Mouse (Mus musculus) kidney, adult 18-20 months (tissue): ENCODE data around the gene Sept9.
"Not testable (repeated sequence)": the region's sequence is repeated elsewhere in the genome, so short reads cannot be mapped to it uniquely, and the experiment has no call there.

ENCODE experiments used
- DNase-seq: peaks from one replicate; pipeline ENCODE4 v3.0.0; 2021

Gene Sept9

GRCm38 (mm10) chr11:117316441-117317331 is 117.2 kb downstream of the Sept9 start:
- no peak for DNase-seq

- DNase-seq, result no peak
Measured at GRCm38 (mm10) chr11:117317429-117318101, 118.1 kb downstream of the Sept9 start.

GRCm38 (mm10) chr11:117318202-117318601 is 118.7 kb downstream of the Sept9 start:
- no peak for DNase-seq

- no peak for DNase-seq
Measured at GRCm38 (mm10) chr11:117318731-117319542, 119.5 kb downstream of the Sept9 start.

GRCm38 (mm10) chr11:117319543-117320335 is 120.3 kb downstream of the Sept9 start:
- DNase-seq, result no peak

- DNase-seq, result no peak
Measured at GRCm38 (mm10) chr11:117320482-117320881, 121.0 kb downstream of the Sept9 start.

GRCm38 (mm10) chr11:117321311-117321971 is 122.0 kb downstream of the Sept9 start:
- no peak for DNase-seq

- DNase-seq, result no peak
Measured at GRCm38 (mm10) chr11:117322311-117322710, 122.8 kb downstream of the Sept9 start.

- DNase-seq, result no peak
Measured at GRCm38 (mm10) chr11:117322730-117323579, 123.5 kb downstream of the Sept9 start.

- no peak for DNase-seq
Measured at GRCm38 (mm10) chr11:117323976-117324574, 124.6 kb downstream of the Sept9 start.

GRCm38 (mm10) chr11:117324718-117325117 is 125.3 kb downstream of the Sept9 start:
- not testable (repeated sequence) for DNase-seq

- no peak for DNase-seq
Measured at GRCm38 (mm10) chr11:117325131-117325467, 125.6 kb downstream of the Sept9 start.

GRCm38 (mm10) chr11:117325468-117326139 is 126.1 kb downstream of the Sept9 start:
- DNase-seq, result no peak

GRCm38 (mm10) chr11:117326140-117326725 is 126.8 kb downstream of the Sept9 start:
- no peak for DNase-seq

- DNase-seq, result no peak
Measured at GRCm38 (mm10) chr11:117326867-117327600, 127.6 kb downstream of the Sept9 start.

- no peak for DNase-seq
Measured at GRCm38 (mm10) chr11:117327633-117328032, 128.2 kb downstream of the Sept9 start.

- no peak for DNase-seq
Measured at GRCm38 (mm10) chr11:117330076-117330950, 130.9 kb downstream of the Sept9 start.

- DNase-seq, result no peak
Measured at GRCm38 (mm10) chr11:117330951-117331254, 131.4 kb downstream of the Sept9 start.
